Mouse (Mus musculus): Measurements from ENCODE around the gene Olfr576. TPM values are rescaled to one million over a fixed set of nuclear protein-coding genes. Genes with fewer than 3 reads are reported as not detected.

Olfr576 gene
- not detected in 2 replicates for polyA plus RNA-seq (2014; fragmentation: Nextera tagmentation; extraction: Ambion mirVana)

- Histone ChIP-seq H3K9me3 (ENCODE audit: control insufficient read depth, low read depth, low read length) (no peaks in the 10 kb centered on the region), H3K4me1 (ENCODE audit: control insufficient read depth, insufficient read depth, low read length) (no peaks in the 10 kb centered on the region), H3K27me3 (ENCODE audit: control insufficient read depth, insufficient read depth, low read length) (no peaks in the 10 kb centered on the region), H3K27ac (ENCODE audit: low read length) (no peak within 1 kb of the TSS), H3K9ac (replicated peaks; ENCODE audit: low read depth, low read length) (no peak within 1 kb of the TSS), H3K4me2 (replicated peaks; ENCODE audit: low read depth, low read length) (no peak within 1 kb of the TSS), H3K36me3 (ENCODE audit: control insufficient read depth, insufficient read depth, low read length) (no peaks in the 10 kb centered on the region), H3K4me3 (ENCODE audit: low read depth, low read length) (no peak within 1 kb of the TSS)
- WGBS, result 22% methylated on average over 2 of the region's 2 CpGs
- no peak for ATAC-seq (ENCODE audit: insufficient number of reproducible peaks, insufficient read depth, low FRiP score, low read depth)
Observed at GRCm38 (mm10) chr7:102962360-102962759, at the start of gene Olfr576. Gene Olfr576, plus strand, starts transcription at chr7:102962660.

- 18% methylated on average over 1 of the region's 1 CpGs for WGBS
- Histone ChIP-seq H3K27ac (ENCODE audit: low read length) (no peak overlapping the region), H3K9ac (replicated peaks; ENCODE audit: low read depth, low read length) (no peak overlapping the region), H3K9me3 (ENCODE audit: control insufficient read depth, low read depth, low read length) (no peaks in the 10 kb centered on the region), H3K4me2 (replicated peaks; ENCODE audit: low read depth, low read length) (no peak overlapping the region), H3K4me1 (ENCODE audit: control insufficient read depth, insufficient read depth, low read length) (no peaks in the 10 kb centered on the region), H3K27me3 (ENCODE audit: control insufficient read depth, insufficient read depth, low read length) (no peaks in the 10 kb centered on the region), H3K36me3 (ENCODE audit: control insufficient read depth, insufficient read depth, low read length) (no peaks in the 10 kb centered on the region), H3K4me3 (ENCODE audit: low read depth, low read length) (no peak overlapping the region)
- no peak for ATAC-seq (ENCODE audit: insufficient number of reproducible peaks, insufficient read depth, low FRiP score, low read depth)
Observed at GRCm38 (mm10) chr7:102915261-102915660, 47.2 kb upstream of the Olfr576 start.

- no peak overlapping the region for H3K9ac ChIP-seq (replicated peaks; ENCODE audit: low read depth, low read length)
- WGBS, result 49% methylated on average over 5 of the region's 5 CpGs
- no peaks in the 10 kb centered on the region for H3K4me1 ChIP-seq (ENCODE audit: control insufficient read depth, insufficient read depth, low read length)
- no peak for ATAC-seq (ENCODE audit: insufficient number of reproducible peaks, insufficient read depth, low FRiP score, low read depth)
- H3K36me3 ChIP-seq (ENCODE audit: control insufficient read depth, insufficient read depth, low read length), result no peaks in the 10 kb centered on the region
- H3K4me3 ChIP-seq (ENCODE audit: low read depth, low read length), result no peak overlapping the region
- no peaks in the 10 kb centered on the region for H3K27me3 ChIP-seq (ENCODE audit: control insufficient read depth, insufficient read depth, low read length)
- no peaks in the 10 kb centered on the region for H3K9me3 ChIP-seq (ENCODE audit: control insufficient read depth, low read depth, low read length)
- H3K27ac ChIP-seq (ENCODE audit: low read length), result no peak overlapping the region
- no peak overlapping the region for H3K4me2 ChIP-seq (replicated peaks; ENCODE audit: low read depth, low read length)
Observed at GRCm38 (mm10) chr7:102916405-102916804, 46.1 kb upstream of the Olfr576 start.

- H3K4me3 ChIP-seq (ENCODE audit: low read depth, low read length), result no peak within 1 kb of the TSS
- no peaks in the 10 kb centered on the region for H3K9me3 ChIP-seq (ENCODE audit: control insufficient read depth, low read depth, low read length)
- no peak within 1 kb of the TSS for H3K4me2 ChIP-seq (replicated peaks; ENCODE audit: low read depth, low read length)
- 58% methylated on average over 4 of the region's 4 CpGs for WGBS
- no peak for ATAC-seq (ENCODE audit: insufficient number of reproducible peaks, insufficient read depth, low FRiP score, low read depth)
- H3K27ac ChIP-seq (ENCODE audit: low read length), result no peak within 1 kb of the TSS
- no peaks in the 10 kb centered on the region for H3K27me3 ChIP-seq (ENCODE audit: control insufficient read depth, insufficient read depth, low read length)
- H3K4me1 ChIP-seq (ENCODE audit: control insufficient read depth, insufficient read depth, low read length), result no peaks in the 10 kb centered on the region
- no peak within 1 kb of the TSS for H3K9ac ChIP-seq (replicated peaks; ENCODE audit: low read depth, low read length)
- no peaks in the 10 kb centered on the region for H3K36me3 ChIP-seq (ENCODE audit: control insufficient read depth, insufficient read depth, low read length)
Observed at GRCm38 (mm10) chr7:102917032-102917875, 45.2 kb upstream of the Olfr576 start, which contains the start of gene Olfr571. Gene Olfr571, minus strand, starts transcription at chr7:102917536.

GRCm38 (mm10) chr7:102919632-102920031, 42.8 kb upstream of the Olfr576 start:
- H3K4me3 ChIP-seq (ENCODE audit: low read depth, low read length), result no peak overlapping the region
- ATAC-seq (ENCODE audit: insufficient number of reproducible peaks, insufficient read depth, low FRiP score, low read depth), result peak; percentile 56; the same call in 1 of the 2 replicates
- H3K36me3 ChIP-seq (ENCODE audit: control insufficient read depth, insufficient read depth, low read length), result no peaks in the 10 kb centered on the region
- no peak overlapping the region for H3K9ac ChIP-seq (replicated peaks; ENCODE audit: low read depth, low read length)
- H3K9me3 ChIP-seq (ENCODE audit: control insufficient read depth, low read depth, low read length), result no peaks in the 10 kb centered on the region
- H3K4me1 ChIP-seq (ENCODE audit: control insufficient read depth, insufficient read depth, low read length), result no peaks in the 10 kb centered on the region
- no peaks in the 10 kb centered on the region for H3K27me3 ChIP-seq (ENCODE audit: control insufficient read depth, insufficient read depth, low read length)
- H3K4me2 ChIP-seq (replicated peaks; ENCODE audit: low read depth, low read length), result no peak overlapping the region
- WGBS, result 20% methylated on average over 1 of the region's 1 CpGs
- H3K27ac ChIP-seq (ENCODE audit: low read length), result no peak overlapping the region

- H3K4me3 ChIP-seq (ENCODE audit: low read depth, low read length), result no peak within 1 kb of the TSS
- no peaks in the 10 kb centered on the region for H3K36me3 ChIP-seq (ENCODE audit: control insufficient read depth, insufficient read depth, low read length)
- H3K4me2 ChIP-seq (replicated peaks; ENCODE audit: low read depth, low read length), result no peak within 1 kb of the TSS
- no peak within 1 kb of the TSS for H3K27ac ChIP-seq (ENCODE audit: low read length)
- H3K27me3 ChIP-seq (ENCODE audit: control insufficient read depth, insufficient read depth, low read length), result no peaks in the 10 kb centered on the region
- no peaks in the 10 kb centered on the region for H3K9me3 ChIP-seq (ENCODE audit: control insufficient read depth, low read depth, low read length)
- no peak for ATAC-seq (ENCODE audit: insufficient number of reproducible peaks, insufficient read depth, low FRiP score, low read depth)
- no peak within 1 kb of the TSS for H3K9ac ChIP-seq (replicated peaks; ENCODE audit: low read depth, low read length)
- WGBS, result 47% methylated on average over 1 of the region's 1 CpGs
- no peaks in the 10 kb centered on the region for H3K4me1 ChIP-seq (ENCODE audit: control insufficient read depth, insufficient read depth, low read length)
Observed at GRCm38 (mm10) chr7:102924109-102924508, 38.4 kb upstream of the Olfr576 start, which contains the start of gene Olfr572. Gene Olfr572, plus strand, starts transcription at chr7:102924409.

- Histone ChIP-seq H3K4me1 (ENCODE audit: control insufficient read depth, insufficient read depth, low read length) (no peaks in the 10 kb centered on the region), H3K4me2 (replicated peaks; ENCODE audit: low read depth, low read length) (no peak overlapping the region), H3K27ac (ENCODE audit: low read length) (no peak overlapping the region), H3K4me3 (ENCODE audit: low read depth, low read length) (no peak overlapping the region), H3K9ac (replicated peaks; ENCODE audit: low read depth, low read length) (no peak overlapping the region), H3K27me3 (ENCODE audit: control insufficient read depth, insufficient read depth, low read length) (no peaks in the 10 kb centered on the region), H3K9me3 (ENCODE audit: control insufficient read depth, low read depth, low read length) (no peaks in the 10 kb centered on the region), H3K36me3 (ENCODE audit: control insufficient read depth, insufficient read depth, low read length) (no peaks in the 10 kb centered on the region)
- no peak for ATAC-seq (ENCODE audit: insufficient number of reproducible peaks, insufficient read depth, low FRiP score, low read depth)
- 60% methylated on average over 3 of the region's 3 CpGs for WGBS
Observed at GRCm38 (mm10) chr7:102927105-102927504, 35.4 kb upstream of the Olfr576 start.

GRCm38 (mm10) chr7:102942475-102942874, 20.0 kb upstream of the Olfr576 start, which contains the start of gene Olfr573-ps1:
Gene Olfr573-ps1, minus strand, starts transcription at chr7:102942575.
- H3K9me3 ChIP-seq (ENCODE audit: control insufficient read depth, low read depth, low read length), result no peaks in the 10 kb centered on the region
- no peaks in the 10 kb centered on the region for H3K4me1 ChIP-seq (ENCODE audit: control insufficient read depth, insufficient read depth, low read length)
- no peak within 1 kb of the TSS for H3K9ac ChIP-seq (replicated peaks; ENCODE audit: low read depth, low read length)
- H3K27me3 ChIP-seq (ENCODE audit: control insufficient read depth, insufficient read depth, low read length), result no peaks in the 10 kb centered on the region
- no peak within 1 kb of the TSS for H3K27ac ChIP-seq (ENCODE audit: low read length)
- H3K4me3 ChIP-seq (ENCODE audit: low read depth, low read length), result no peak within 1 kb of the TSS
- H3K36me3 ChIP-seq (ENCODE audit: control insufficient read depth, insufficient read depth, low read length), result no peaks in the 10 kb centered on the region
- no peak within 1 kb of the TSS for H3K4me2 ChIP-seq (replicated peaks; ENCODE audit: low read depth, low read length)
- ATAC-seq (ENCODE audit: insufficient number of reproducible peaks, insufficient read depth, low FRiP score, low read depth), result no peak
- WGBS, result 83% methylated on average over 2 of the region's 2 CpGs
